Mouse (Mus musculus) CD4-positive, CD25-positive, alpha-beta regulatory T cell, adult 2 months (primary cell): Measurements from ENCODE around the gene D930007J09Rik.

ENCODE experiments used
- DNase-seq: peaks from one replicate; pipeline ENCODE4 v3.0.0-alpha.2; 2012; ENCODE audit warnings: low read depth, low spot score

Gene D930007J09Rik

DNA sequence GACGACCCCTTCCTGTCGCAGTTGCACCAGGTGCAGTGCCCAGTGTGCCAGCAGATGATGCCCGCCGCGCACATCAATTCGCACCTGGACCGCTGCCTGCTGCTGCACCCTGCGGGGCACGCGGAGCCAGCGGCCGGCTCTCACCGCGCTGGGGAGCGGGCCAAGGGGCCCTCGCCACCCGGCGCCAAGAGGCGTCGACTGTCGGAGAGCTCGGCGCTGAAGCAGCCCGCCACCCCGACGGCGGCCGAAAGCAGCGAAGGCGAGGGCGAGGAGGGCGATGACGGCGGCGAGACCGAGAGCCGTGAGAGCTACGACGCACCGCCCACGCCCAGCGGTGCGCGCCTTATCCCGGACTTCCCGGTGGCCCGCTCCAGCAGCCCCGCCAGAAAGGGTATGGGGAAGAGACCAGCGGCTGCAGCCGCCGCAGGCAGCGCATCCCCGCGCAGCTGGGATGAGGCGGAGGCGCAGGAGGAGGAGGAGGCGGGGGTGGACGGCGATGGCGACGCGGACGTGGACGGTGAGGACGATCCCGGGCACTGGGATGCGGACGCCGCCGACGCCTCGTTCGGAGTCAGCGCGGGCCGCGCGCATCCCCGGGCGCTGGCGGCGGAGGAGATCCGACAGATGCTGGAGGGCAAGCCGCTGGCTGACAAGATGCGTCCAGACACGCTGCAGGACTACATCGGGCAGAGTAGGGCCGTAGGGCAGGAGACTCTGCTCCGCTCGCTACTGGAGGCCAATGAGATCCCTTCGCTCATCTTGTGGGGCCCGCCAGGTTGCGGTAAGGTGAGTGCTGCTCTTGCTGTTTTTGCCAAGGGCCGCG is at the start of gene D930007J09Rik:
TSS of gene D930007J09Rik (minus strand) at position 591 of the 823 bp plus-strand sequence.
- DNase-seq, result peak; percentile 64

DNA sequence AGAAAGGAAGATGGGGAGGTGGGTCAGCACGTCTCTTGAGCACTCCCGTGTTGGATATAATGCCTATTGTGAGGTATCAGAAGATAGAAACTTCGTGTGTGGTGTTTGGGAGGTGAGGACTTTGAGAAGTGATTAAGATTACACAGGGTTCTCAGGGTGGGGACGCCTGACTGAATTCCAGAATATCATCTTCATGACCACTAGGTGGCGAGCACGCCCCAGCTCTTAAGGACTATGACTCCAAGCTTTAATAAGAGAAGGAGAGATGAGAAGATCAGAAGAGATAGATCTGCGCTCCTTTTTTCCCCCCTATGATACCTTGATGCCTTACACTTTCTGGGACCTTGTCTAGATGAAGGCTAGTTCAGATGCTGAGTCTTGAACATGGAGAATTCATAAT is 49.3 kb upstream of the D930007J09Rik start:
- peak; percentile 73 for DNase-seq

DNA sequence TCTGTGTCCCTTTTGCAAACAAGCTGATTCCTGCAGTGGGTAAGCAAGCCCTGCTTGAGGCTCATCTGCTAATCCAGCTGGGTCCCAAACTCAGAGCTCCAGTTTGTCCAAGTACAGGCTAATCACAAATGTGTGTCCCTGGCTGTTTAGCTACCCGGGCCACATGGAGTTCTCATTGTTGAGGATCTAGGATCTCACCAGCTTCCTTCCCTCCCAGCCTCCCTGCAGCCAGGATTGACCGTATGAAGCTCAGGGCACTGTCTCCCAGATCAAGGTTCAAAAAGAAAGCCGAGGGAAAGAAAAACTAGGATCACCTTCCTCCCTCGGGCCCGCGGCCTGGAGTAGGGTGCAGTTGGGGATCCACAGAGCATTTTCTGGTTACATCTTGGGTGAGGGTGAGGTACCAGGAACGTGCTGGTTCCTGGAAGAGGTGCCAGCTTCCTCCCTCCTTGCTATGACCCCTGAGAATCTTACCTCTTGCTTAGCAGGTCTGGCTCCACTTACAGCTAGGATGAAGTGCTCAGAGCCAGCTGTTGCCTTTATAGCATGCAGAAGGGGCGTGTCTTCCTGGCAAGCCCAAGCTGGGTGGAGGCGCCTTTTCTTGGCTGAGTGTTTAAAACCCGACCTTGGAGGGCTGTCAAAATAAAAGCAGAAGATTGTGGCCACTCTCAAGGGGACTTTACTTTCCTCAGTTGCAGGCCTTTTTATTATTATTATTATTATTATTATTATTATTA is 48.2 kb upstream of the D930007J09Rik start, which contains the start of gene Serpinb1a:
TSS of gene Serpinb1a (minus strand) at position 518 of the 737 bp plus-strand sequence.
- no peak for DNase-seq

DNA sequence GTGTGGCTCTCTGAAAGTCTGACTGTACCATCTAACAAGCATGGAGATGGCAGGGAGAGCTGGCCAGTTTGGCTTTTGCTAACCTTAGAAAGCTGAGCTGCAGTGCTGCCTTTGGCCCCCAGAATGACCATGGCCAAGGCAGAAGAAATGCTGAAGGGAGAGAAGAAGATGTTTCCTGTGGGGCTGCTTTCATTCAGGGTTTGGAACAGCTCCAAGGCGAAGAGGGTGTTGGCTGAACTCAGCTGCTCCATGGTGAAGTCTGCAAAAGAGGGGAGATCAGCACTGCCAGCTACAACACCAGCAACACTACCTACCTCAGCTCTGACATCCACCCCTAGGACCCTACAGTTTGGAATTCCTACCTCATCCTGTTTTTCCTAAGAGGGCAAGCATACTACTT is 47.5 kb upstream of the D930007J09Rik start:
- no peak for DNase-seq

DNA sequence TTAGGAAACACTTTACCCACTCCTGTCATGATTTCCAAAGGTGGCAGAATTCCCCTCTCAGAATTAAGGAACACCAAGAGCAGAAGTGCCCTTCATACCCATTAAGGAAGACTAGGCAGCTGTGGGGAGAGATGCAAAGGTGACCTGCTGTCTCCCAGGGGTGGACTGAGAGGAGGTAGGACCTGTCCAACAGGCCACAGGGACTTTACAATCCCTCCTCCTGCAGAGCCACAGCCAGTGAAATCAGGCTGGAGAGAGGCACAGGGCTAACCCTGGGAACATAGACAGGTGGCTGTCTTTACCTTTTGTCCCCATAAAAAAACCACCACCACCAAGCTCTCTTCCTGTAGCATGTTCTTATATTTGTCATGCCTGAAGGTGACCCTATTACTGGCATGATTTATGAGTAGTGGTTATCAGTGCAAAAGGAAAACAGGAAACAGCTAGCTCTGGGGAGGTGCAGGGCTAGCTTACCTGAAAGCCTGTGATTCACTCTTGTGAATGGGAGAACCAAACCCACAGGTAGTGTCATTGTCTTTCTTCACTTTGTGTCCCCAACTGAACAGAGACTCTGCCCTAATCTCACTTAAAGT is 47.0 kb upstream of the D930007J09Rik start:
- no peak for DNase-seq

DNA sequence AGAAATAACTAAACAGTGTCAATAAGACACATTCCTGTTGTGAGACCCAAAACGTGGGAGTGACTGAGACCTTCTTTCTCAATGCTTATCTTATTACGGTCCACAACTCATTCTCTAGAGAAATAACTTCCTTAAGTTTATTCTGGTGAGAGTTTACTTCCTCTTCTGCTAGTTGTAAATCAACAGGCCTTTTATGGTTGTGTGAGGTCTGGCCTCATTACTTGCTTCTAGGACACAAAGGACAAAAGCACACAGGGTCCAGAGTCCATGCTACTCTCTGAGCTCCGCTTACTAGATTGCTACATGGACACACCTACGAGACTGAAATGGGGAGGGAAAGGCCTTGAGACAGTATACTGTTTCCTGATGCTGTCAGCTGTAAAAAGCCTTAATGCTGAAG is 46.4 kb upstream of the D930007J09Rik start:
- DNase-seq, result no peak

DNA sequence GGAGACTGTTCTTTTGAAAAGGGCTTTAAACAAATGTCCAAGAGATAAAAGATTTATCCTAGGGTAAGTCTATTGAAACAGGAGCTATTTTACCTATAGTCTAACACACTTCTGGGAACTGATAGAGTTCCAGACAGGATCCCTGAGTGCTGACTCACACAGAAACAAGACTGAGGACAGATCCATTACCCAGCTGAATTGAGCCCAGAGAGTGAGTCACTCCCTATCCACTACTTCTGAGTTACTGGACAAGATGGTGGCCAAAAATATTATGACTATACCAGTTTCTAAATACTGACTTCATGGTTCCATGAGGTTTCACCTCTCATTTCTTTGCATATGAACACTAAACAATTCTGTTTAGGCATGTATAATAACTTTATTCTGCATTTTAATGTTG is 43.6 kb upstream of the D930007J09Rik start:
- DNase-seq, result no peak

DNA sequence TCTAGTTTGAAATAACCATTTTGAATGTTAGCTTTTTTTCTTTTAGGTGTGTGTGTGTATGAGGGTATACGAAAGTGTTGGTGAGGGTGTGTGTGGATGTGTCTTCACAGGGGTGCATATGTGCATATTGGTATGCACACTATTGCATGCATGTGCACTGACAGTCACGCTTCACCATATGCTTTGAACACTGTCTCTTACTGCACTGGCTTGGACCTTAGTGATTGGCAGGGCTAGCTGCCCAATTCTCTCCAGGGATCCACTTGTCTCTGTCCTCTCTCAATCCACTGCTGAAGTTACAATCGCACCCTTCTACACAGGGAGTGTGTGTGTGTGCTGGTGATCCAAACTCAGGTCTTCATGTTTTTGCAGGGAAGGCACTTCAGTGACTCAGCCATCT is 38.7 kb upstream of the D930007J09Rik start:
- DNase-seq, result no peak

DNA sequence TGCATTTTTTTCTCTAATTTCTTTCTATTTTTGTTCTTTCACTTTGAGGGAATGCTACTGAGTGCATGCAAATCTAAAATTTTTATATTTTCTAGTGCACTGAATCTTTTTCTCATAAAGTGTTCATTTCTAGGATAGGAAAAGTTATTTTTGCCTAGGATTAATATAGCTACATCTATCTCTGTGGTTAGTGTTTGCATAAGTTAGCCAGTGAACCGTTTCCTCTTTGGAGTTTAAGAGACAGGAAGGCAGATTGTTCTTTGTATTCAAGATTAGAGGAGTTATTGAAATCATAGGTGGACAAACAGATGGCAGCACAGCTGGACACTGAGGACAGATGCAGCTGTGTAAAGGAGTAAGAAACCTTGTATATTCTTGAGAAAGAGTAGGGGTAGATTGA is 36.7 kb upstream of the D930007J09Rik start:
- DNase-seq, result no peak

DNA sequence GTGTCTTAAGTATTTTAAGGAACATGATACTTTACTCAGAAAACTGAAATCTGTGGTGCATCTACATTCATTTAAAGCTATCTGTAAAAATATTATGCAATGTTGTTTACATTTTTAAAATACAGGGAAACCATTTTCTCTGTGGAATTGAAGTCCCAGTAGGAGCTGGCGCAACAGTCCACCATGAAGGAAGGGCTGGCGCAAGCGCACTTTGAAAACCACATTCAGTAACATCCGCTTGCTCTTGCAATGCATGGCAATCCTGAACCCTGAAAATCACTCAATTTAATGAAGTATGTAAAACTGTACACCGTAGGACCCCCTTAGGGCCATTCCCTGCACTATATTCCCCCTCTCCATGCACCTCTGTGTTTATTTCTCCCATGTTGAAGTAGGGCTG is 31.9 kb upstream of the D930007J09Rik start:
- DNase-seq, result no peak

DNA sequence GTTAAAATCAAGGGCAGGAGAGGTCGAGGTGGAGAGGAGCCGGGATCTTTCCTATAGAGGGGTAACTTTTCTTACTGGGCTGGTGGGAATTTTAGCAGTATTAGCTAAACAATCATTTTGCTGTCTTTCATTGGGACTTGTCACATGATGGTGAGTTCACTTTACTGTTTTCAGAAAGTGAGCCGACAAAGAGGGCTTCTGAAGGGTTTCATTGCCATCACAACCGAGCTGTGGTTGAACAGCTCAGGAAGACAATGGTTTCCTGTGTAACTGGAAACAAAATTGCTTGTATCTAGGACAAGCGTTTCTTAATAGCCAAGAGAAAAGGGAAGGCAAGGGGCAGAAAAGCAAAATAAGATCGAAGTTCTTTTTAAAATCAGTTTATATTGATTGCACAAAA is 30.6 kb upstream of the D930007J09Rik start:
- peak; percentile 16 for DNase-seq

DNA sequence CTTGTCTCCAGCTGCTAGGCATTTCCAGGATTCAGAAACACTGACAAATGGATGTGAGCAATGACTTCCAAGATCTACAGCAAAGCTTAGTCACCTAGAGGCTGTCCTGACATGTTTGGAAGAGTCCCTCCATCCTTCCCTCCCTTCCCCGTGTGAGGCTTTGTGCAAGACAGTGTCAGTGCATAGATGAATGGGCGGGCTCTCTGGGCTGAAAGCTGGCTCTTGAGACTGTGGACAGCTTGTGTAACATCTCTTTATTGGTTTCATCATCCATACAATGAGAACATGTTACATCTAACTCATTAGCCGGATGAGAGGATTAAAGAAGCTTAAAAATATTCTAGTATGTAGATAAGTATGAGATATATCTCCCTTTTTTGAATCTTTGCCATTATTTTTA is 30.1 kb upstream of the D930007J09Rik start:
- no peak for DNase-seq

DNA sequence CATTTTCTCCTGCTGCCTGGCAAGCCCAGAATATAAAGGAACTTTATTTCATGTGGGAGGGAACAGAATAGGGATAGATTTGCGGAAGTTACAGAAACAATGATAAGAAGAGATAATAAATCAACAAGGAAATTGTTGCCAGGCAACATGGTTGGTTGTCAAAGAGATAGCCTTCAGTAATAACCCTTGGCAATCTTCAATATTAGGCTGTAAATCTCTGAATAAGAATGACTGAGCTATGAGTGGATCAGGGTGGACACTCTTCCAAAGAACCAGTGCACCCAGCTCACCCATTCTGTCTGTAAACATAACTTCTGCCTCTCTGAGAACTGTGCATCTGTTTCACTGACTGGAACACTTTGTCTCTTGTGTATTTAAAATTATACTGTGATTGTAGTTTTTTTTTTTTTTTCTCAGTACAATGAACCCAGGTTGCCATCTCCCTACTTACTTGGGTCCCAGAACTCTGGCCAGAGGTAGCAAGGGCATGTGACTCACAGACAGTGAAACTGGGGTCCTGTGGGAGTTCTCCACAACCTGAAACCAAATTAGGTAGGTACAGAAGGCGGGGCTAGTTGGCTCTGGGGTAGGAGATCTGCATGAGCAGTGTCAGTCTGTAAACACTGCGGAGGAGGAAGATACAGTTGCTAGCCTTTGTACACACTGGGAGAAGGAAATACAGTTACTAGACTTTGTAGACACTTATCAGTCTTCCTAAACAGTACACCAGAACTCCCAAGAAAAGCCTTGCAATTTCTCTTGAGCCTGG is 29.0 kb upstream of the D930007J09Rik start:
- DNase-seq, result no peak

DNA sequence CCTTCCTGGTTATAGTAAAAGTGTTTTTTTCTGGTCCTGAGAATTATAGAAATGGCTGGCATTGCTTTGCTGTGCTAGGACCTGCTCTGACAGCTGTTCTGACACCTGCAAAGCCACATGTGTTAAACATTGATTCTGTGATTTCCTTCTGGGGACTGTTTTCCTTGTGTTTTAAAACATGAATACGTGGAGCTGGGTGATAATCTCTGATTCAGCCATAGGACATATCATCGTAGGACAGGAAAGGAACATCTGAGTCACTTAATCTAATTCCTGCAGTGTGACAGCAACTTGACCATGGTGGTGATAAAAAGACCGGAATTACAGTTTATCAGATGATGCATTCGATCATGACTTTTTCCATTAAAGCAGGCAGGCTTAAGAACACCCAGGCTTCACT is 26.2 kb upstream of the D930007J09Rik start:
- DNase-seq, result no peak

DNA sequence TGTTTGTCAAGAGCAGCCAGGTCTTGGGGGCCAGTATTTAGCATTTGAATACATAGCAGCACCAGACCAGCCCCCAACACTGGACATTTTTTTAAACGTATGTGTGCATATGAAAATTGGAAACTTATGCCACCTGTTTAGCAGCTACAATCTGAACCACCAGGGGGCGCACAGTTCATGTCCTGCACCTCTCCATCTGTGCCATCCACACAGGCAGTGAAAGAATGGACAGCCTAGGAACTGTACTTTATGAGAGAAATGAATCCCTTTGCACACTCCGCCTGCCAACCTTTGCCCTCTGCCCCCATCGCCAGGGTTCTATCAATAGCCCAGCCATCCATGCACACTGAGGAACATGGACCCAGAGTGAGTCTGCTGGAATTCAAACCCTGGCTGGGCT is 25.3 kb upstream of the D930007J09Rik start:
- DNase-seq, result peak; percentile 72

DNA sequence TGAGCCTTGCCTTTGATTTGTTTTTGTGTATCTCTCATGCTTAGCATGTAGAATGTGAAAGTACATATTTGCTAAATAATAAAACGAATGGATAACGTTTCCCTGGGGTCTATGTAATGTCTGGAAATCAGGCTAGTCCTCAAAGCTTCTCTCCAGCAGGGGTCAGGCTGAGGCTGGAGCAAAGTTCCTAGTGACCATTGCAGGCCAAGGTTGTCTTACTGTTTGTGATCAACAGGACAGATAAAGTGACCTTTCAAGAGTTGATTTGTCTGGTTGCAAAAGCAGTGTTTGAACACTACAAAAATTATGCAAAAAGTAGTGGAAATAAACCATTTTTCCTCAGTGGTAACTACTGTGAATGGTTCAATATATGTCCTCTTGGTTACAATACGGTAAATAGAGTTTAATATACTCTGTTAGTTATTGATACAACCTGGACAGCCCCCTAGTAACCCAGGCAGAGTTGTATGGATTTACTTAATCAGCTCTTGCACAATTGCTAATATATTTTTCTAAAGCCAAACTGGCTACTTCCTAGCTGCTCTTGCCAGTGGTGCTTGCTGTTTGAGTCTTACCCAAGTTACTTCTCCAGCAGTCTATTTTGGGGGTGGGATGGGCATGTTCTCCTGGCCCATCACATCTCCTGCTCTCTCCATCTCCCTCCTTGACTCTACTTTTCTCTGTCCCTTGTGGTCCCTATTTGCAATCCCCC is 24.6 kb upstream of the D930007J09Rik start:
- DNase-seq, result no peak

DNA sequence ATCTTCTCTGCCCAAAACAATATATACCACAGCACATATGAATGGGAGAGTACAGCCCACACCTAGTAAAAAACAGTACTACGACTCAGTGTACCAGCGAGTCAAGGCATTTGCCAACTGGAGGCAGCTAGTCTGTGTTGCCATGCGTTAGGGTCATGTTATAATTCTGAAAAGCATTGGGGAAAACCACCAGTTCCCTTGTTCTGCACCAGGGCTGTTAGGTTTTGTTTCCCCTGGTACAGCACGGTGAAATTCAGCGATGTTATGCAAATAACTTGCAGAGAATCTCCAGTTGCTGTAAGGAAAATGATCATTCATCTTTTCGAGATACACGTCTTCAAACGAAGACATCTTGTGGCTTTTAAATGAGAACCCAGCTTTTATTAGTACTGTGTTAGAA is 22.9 kb upstream of the D930007J09Rik start:
- no peak for DNase-seq

DNA sequence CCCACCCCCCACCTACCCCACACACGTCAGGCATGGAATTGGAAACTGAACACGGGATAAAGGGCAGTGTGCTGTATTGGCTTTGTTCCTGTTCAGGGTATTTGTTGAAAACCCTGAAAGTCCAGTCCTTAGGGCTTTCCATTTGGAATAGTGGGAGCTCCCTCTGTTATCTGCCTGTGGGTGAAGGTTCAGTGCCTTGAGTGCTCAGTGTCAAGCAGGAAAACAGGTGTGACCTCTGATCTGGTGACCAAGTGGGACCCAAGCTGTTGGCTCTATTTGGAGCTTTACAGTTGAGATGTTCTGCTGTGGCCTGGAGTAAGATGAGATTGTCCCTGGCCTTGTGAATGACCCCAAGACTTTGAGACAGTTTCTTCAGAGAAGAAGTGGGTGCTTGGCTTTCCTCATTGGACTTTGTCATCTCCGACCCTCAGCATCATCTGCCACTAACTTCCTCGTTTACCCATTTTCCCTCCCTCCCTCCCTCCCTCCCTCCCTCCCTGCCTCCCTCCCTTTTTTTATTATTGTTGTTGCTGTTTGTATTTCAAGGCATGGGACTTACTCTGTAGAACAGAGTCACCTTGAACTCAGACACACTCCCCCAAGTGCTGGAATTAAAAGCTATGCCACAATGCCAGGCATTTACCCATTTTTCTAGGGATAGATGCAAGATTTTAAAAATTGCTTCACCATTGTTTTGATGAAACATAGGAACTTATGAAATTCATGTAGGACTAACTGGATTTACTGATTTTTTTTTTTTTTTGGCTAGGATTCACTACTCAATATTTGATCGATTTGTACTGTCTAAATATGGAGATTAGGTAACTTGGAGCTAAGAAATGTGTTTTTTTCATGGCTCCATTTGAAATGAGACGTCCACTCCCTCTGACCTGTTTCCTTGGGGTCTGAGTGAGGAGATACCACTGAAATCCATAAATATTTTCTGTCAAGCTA is 22.0 kb upstream of the D930007J09Rik start:
- DNase-seq, result no peak

DNA sequence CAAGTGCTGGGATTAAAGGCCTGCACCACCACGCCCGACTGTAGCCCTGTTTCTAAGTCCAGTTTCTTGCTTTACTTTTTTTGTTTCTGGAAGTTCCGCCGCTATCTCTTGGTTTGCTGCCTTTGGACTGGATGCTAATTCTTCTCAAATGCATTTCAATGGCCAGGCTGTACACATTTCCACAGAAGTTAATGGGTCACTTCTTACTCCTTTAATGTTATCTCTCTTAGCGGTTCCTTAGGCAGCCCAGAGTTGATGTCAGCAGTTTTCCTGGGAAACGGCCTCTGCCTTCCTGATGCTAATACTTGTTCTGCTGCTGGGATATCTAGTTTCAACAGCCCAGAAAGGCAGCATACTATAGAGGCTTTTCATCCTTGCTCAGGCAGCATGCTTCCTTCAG is 20.5 kb upstream of the D930007J09Rik start:
- DNase-seq, result no peak

DNA sequence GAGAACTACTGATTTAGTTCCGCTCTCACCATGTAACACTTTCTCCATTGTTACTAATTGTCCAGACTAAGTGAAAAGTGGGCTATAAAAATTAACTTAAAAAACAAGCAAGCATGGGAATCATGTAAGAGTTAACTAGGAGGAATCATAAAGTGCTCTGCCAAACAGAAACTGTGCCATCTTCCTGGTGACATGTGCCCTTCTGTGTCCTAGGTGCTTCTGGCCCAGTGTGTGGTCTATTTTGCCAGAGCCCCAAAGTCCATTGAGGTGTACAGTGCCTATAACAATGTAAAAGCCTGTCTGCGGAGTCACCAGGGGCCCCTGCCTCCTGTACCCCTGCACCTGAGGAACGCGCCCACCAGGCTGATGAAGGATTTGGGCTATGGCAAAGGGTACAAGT is 19.0 kb upstream of the D930007J09Rik start:
- no peak for DNase-seq
